Mouse (Mus musculus): ENCODE results near the gene Farp1.
"Not testable (repeated sequence)": the region's sequence is repeated elsewhere in the genome, so short reads cannot be mapped to it uniquely, and the experiment has no call there.

Farp1 gene

GRCm38 (mm10) chr14:121104760-121105329 lies 69.8 kb downstream of the Farp1 start:
- no peak for DNase-seq (ENCODE audit: low read depth, low spot score)

DNA sequence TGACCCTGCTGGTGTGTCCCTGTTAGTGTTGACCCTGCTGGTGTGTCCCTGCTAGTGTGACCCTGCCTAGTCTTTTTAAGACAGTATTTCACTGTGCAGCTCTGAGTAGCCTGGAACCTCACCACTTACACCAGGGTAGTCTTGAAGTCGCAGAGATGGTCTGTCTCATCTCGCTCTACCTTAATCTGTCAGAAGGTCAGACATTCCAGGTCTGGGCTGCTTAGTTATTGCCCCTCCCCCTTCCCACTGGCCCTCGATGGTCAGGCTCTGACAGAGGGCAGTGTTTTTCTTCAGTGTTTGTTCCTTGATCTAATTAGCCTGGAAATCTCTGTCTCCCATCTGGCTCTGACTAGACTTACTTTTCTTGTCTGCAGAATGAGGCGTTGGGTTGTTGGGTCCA lies 71.9 kb downstream of the Farp1 start:
- no peak for DNase-seq (ENCODE audit: low read depth, low spot score)

- no peak for DNase-seq (ENCODE audit: low read depth, low spot score)
Measured at GRCm38 (mm10) chr14:121107707-121108285, 72.8 kb downstream of the Farp1 start.

DNA sequence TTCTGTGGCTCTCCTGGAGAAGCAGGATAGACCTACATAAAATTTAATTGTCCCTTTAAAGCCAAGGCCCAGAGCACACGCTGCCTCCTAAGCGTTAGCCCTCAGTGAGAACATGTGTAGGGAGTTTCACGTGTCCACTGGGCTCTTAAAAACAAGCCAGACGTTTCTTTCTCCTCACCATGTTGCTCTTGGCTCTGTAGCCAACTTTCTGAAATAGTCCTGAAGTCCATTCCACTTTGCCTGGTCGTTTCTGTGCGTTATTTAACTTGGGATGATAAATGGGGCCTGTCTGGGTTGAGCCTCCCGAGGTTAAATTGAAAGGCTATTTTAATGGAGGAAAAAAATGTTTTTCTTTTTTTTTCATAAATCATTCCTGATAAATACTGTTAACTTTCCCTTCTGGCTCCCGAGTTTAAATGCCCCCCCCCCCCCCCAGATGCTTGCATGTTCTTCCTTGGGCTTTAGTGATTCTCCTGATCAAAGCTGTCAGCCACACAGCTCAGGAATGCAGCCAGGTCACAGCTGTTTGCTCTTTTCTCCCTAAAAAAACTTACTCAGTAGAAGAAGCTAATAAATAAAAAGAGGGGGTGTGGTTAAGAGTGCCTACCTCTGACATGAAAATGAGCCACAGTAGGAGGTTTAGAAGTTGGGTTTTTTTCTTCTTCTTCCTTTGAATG lies 73.6 kb downstream of the Farp1 start:
- DNase-seq (ENCODE audit: low read depth, low spot score): no peak

GRCm38 (mm10) chr14:121109116-121109504 lies 74.1 kb downstream of the Farp1 start:
- DNase-seq (ENCODE audit: low read depth, low spot score): no peak

GRCm38 (mm10) chr14:121110492-121111267 lies 75.7 kb downstream of the Farp1 start:
- DNase-seq (ENCODE audit: low read depth, low spot score): no peak

DNA sequence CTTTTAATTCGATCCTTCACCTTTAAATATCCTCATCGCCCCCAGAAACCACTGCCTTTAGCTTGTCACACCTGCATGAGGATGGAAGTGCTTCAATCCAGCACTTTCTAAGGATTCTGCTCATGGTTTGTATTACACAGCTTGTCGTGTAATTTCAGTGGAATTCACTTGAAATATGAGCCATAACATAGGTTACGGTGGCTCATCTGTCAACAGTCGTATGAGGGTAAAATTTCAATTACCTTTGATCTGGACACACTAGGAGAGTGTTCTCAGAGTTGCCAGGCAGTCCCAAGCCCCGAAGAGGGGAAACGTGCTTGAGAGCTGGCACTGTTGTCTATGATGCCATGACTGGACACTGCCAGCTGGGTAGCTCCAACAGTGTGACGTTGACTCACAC lies 77.1 kb downstream of the Farp1 start:
- DNase-seq (ENCODE audit: low read depth, low spot score): no peak

DNA sequence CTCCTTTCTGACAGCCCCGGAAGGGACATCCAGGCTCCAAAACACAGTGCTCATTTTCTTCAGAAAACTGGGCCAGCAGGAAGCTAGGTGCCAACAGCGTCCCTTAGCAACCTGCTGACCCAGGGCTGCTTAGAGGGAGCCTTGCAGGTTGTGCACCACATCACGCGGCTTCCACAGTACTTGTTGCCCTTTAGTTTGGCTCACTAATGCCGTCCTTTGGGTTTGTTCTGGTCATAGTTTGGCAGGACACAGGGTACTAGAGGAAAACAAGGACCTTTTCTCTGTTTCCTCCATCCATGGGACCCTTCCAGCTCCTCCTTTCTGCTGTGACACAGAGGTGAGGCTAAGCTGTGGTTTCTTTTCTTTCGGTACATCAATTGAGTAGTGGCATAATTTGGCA lies 78.8 kb downstream of the Farp1 start:
- no peak for DNase-seq (ENCODE audit: low read depth, low spot score)

GRCm38 (mm10) chr14:121116696-121117095 lies 81.7 kb downstream of the Farp1 start:
- no peak for DNase-seq (ENCODE audit: low read depth, low spot score)

DNA sequence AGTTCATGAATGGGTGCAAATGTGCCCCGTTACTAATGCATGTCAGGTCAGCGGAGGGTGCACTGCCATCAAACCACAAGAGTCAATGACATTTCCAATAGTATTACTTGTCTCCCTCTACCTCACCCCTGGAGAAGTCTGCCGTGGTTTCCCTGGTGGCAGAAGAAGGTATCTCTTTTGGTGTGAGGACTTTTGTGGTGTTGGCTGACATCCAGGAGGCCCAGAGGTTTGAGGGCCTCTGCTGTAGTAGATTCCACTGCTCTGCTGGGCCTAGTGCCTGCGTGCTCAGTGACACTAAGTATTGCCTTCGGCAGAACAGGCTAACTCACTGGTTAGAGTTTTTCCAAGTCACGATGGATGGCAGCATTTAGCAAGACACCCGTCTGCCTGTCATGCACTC lies 83.9 kb downstream of the Farp1 start:
- DNase-seq (ENCODE audit: low read depth, low spot score): no peak

GRCm38 (mm10) chr14:121121664-121122063 lies 86.7 kb downstream of the Farp1 start:
- DNase-seq (ENCODE audit: low read depth, low spot score): no peak

DNA sequence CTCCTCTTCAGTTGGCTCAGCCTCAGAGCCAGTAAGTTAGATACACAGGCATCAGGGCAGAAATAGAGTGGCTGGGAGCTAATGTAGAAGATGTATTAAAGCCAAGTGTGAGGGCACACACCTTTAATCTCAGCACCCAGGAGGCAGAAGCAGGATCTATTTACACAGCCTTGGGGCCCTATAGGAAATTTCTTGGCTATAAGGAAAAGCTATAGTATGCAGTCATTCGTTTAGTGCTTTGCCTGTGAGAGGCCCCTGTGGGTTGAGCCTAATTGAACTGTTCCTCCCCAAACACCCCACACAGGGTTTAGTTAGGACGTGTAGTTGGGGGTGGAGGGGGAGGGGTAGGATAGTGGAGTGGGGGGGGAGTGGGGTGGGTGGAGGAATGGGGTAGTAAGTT lies 87.9 kb downstream of the Farp1 start:
- DNase-seq (ENCODE audit: low read depth, low spot score): no peak

GRCm38 (mm10) chr14:121124409-121125010 lies 89.5 kb downstream of the Farp1 start:
- DNase-seq (ENCODE audit: low read depth, low spot score): no peak

DNA sequence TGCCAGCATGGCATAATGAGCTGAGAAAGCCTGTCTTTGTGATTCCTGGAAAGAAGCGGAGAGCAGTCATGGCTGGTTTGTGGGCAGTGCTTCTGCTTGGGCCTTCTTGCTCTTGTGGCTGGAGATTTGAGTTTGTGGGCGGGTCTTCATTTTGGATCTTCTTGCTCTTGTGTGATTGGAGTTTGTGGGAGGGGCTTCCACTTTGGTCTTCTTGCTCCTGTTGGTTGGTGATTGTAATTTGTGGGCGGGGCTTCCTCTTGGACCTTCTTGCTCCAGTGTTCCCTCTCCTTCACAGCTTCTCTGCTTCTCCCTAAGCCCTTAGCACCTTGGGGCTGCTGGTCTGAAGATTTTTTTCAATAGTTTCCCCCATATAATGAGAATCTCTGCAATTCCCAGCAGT lies 90.7 kb downstream of the Farp1 start:
- no peak for DNase-seq (ENCODE audit: low read depth, low spot score)

DNA sequence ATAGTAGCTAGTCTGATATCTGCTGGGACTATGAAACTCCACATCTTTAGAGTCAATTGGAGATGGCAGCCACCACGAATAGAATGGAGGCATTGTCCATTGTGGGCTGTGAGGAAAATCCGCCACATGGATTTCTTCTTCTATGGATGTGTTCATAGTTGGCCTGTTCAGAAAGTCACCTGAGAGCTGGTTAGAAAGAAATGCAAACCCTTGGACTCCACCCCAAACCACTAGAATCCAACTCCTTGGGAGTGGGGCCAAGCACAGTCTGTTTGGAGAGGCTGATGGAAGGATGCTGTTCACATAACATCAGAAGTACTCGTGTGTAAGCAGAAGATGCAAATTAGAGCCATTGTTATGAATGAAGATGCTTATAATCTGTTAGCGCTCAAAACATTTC lies 91.3 kb downstream of the Farp1 start:
- no peak for DNase-seq (ENCODE audit: low read depth, low spot score)

DNA sequence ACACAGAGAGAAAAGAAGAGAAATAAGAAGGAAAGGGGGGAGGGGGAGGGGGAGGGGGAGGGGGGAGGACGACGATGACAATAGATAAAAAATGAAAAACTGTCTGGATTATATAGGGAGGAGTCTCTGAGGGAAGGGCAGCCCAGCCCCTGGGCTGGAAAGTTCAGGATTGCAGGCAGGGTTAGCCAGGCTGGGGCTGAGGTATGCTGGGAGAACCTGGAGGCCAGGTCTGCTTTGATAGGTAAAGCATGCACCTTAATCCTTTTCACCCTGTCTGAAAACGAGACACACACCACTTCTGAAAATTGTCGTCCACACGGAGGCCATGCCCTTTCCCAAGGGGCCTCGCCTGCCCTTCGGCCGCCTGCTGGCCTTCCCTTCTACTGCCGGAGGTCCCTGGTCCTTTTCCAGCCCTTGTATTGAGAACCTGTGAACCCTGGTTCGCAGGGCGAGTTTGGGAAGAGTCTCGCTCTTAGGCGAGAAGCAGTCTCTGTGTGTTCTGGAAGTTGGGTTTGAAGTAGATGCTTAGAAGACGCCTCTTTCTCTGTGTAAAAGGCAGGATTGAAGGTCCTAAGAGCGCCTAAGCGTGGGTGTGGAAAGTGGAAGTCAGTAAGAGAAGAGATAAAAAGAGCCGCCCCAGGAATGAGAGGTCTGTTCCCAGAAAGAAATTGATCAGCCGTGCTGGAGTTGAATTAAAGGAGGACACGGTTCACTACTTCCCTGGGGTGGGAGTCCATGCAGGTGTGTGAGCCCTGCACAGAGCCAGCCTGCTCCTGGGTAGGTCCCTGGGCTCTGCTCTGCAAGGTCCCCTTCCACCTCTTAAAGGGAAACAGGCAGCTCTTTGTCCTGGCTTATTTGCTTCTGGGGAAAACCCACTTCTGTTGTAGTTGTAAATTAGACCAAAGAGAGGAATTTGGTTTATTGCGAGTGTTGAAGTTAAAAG lies 94.1 kb downstream of the Farp1 start:
- no peak for DNase-seq (ENCODE audit: low read depth, low spot score)

- DNase-seq (ENCODE audit: low read depth, low spot score): not testable (repeated sequence)
Measured at GRCm38 (mm10) chr14:121130351-121130750, 95.4 kb downstream of the Farp1 start.

GRCm38 (mm10) chr14:121134414-121134813 lies 99.4 kb downstream of the Farp1 start:
- no peak for DNase-seq (ENCODE audit: low read depth, low spot score)

DNA sequence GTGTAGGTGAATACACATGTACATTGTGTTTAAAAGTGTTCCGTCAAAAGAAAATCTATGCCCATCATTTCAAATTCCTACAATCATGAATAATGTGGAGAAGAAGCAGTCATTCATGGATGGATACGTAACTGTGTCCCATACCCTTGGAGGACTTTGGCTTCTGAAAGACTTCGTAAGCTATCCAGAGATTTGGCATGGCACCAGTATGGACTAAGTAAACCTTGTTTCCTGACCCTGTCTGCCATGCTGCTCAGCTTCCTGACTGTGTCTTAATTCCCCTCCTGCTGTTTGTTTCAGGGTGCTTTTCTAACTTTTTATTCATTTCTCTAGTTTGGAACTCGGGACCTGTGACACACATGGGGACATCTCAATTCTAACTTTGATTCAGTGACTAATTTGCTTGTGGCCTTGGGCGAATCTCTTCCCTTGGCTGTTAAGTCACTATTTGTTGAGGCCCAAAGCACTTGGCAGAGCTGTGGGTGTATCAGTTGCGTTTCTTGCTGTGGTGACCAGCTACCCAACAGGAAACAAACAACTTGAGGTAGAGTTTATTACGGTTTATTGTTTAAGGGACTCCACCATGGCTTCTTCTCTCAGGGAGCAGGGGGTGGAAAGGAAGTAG lies 108.9 kb downstream of the Farp1 start:
- no peak for DNase-seq (ENCODE audit: low read depth, low spot score)

GRCm38 (mm10) chr14:121144496-121144895 lies 109.5 kb downstream of the Farp1 start:
- DNase-seq (ENCODE audit: low read depth, low spot score): no peak

GRCm38 (mm10) chr14:121145291-121145690 lies 110.3 kb downstream of the Farp1 start:
- no peak for DNase-seq (ENCODE audit: low read depth, low spot score)
